Mouse (Mus musculus): Measurements from ENCODE around the gene Sec24c. TPM values are rescaled to one million over a fixed set of nuclear protein-coding genes. Genes with fewer than 3 reads are reported as not detected.
"Not testable (repeated sequence)": the region's sequence is repeated elsewhere in the genome, so short reads cannot be mapped to it uniquely, and the experiment has no call there.

Sec24c gene
- polyA plus RNA-seq, 1 experiment: 85.1 TPM

GRCm38 (mm10) chr14:20702741-20703381, 28.8 kb downstream of the Sec24c start, which contains the start of gene Chchd1:
TSS of gene Chchd1 (plus strand) at chr14:20703006.
- Histone ChIP-seq H3K4me3 (ENCODE audit: insufficient read depth, low read length) (peak within 1 kb of the TSS; percentile 77), H3K27ac (ENCODE audit: insufficient read depth, low read length) (peak within 1 kb of the TSS; percentile 92), H3K4me1 (ENCODE audit: control insufficient read depth, insufficient read depth, low read length) (peaks cover 6% of the 10 kb centered on the region)
- TF ChIP-seq POLR2A (IDR thresholded peaks at IDR 0.05; ENCODE audit: low read depth, low read length) (peak; percentile 74), CTCF (IDR thresholded peaks at IDR 0.05; ENCODE audit: borderline replicate concordance, insufficient read depth, low read length) (no peak)

DNA sequence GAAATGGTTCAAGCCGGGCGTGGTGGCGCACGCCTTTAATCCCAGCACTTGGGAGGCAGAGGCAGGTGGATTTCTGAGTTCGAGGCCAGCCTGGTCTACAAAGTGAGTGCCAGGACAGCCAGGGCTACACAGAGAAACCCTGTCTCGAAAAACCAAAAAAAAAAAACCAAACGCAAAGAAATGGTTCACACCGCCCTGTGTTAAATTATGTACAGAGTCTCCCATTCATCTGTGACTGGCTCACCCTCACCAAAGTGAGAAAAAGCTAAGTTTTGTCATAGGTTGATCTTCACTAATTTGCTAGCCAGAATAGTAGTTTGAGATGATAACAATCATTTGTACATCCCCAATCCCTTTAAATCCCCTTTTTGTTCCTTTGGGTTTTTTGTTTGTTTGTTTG, 29.4 kb downstream of the Sec24c start:
- not testable (repeated sequence) for H3K4me1 ChIP-seq (ENCODE audit: control insufficient read depth, insufficient read depth, low read length)

DNA sequence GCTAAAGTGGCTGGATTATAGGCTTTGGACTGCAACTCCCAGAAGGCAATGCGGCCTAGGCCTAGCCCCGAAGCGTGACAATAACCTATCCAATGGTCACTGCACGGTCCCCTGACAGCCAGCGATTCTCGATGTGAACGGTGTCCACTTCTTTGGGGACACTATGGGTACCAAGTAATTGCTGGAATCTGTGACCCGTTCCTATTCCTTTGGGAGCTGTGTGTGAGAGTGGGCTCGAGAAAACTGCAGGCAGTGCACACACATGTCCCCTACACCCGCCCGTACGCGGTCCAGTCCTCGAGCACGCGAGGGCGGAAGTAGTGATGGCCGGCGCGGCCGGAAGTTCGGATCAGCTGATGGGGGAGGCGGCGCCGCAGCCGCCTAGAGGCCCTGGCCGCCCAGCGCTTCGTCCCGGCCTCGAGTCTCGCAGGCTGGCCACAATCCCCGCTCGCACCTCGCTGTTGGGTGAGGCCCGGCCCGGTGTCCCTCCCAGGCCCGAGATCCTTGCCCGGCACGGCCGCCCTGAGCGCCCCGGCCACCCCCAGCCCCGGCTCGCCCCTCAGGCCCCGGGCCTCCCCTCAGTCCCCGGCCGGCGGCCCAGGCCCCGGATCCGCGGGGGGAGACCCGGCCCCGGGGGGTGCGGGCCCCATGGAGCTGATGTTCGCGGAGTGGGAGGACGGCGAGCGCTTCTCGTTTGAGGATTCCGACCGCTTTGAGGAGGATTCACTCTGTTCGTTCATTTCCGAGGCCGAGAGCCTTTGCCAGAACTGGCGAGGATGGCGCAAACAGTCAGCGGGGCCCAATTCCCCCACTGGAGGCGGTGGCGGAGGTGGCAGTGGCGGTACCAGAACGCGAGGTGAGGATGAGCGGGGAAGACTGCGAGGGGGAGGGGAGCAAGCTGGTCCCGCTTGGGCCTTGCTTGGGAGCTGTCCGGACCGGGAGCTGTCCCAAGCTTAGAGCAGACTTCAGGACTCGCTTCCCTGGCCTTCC, 33.4 kb downstream of the Sec24c start, which contains the start of gene Zswim8:
Gene Zswim8 (plus strand): TSS at position 352 of the 990 bp plus-strand sequence.
- H3K27ac ChIP-seq (ENCODE audit: insufficient read depth, low read length): peak within 1 kb of the TSS; percentile 67
- no peak for TF ChIP-seq CTCF (IDR thresholded peaks at IDR 0.05; ENCODE audit: borderline replicate concordance, insufficient read depth, low read length)
- TF ChIP-seq POLR2A (IDR thresholded peaks at IDR 0.05; ENCODE audit: low read depth, low read length): peak; percentile 65

More for the DNA sequence above, 29.4 kb downstream of the Sec24c start:
- peak overlapping the region; percentile 77 for H3K4me3 ChIP-seq (ENCODE audit: insufficient read depth, low read length)
- H3K27ac ChIP-seq (ENCODE audit: insufficient read depth, low read length): not testable (repeated sequence)

GRCm38 (mm10) chr14:20708239-20708638, 34.1 kb downstream of the Sec24c start:
- H3K4me3 ChIP-seq (ENCODE audit: insufficient read depth, low read length): peak overlapping the region; percentile 100
- TF ChIP-seq CTCF (IDR thresholded peaks at IDR 0.05; ENCODE audit: borderline replicate concordance, insufficient read depth, low read length) (no peak), POLR2A (IDR thresholded peaks at IDR 0.05; ENCODE audit: low read depth, low read length) (0 out of 2 replicates have a peak, but pooled peaks have one; percentile 14)
- peak overlapping the region; percentile 54 for H3K27ac ChIP-seq (ENCODE audit: insufficient read depth, low read length)
- no peaks in the 10 kb centered on the region for H3K4me1 ChIP-seq (ENCODE audit: control insufficient read depth, insufficient read depth, low read length)

More for the DNA sequence above, 33.4 kb downstream of the Sec24c start, which contains the start of gene Zswim8:
- Histone ChIP-seq H3K4me3 (ENCODE audit: insufficient read depth, low read length) (peak within 1 kb of the TSS; percentile 100), H3K4me1 (ENCODE audit: control insufficient read depth, insufficient read depth, low read length) (no peaks in the 10 kb centered on the region)

- no peak overlapping the region for H3K4me3 ChIP-seq (ENCODE audit: insufficient read depth, low read length)
- H3K27ac ChIP-seq (ENCODE audit: insufficient read depth, low read length): no peak overlapping the region
- no peaks in the 10 kb centered on the region for H3K4me1 ChIP-seq (ENCODE audit: control insufficient read depth, insufficient read depth, low read length)
- TF ChIP-seq CTCF (IDR thresholded peaks at IDR 0.05; ENCODE audit: borderline replicate concordance, insufficient read depth, low read length): no peak
Measured at GRCm38 (mm10) chr14:20713832-20714231, 39.7 kb downstream of the Sec24c start.

DNA sequence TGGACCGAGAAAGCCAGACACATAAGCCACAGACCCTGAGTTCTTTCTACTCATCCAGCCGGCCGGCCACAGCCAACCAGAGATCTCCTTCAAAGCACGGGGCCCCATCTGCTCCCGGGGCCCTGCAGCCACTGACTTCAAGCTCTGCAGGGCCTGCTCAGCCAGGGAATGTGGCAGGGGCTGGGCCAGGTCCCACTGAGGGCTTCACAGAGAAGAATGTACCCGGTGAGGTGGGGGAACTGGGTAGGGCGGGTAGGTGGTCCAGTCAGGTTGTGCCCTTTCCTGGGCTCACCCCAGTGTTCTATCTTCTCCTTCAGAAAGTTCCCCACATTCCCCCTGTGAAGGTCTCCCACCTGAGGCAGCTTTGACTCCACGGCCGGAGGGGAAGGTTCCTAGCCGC, 44.3 kb downstream of the Sec24c start:
- no peak overlapping the region for H3K4me3 ChIP-seq (ENCODE audit: insufficient read depth, low read length)
- no peaks in the 10 kb centered on the region for H3K4me1 ChIP-seq (ENCODE audit: control insufficient read depth, insufficient read depth, low read length)
- H3K27ac ChIP-seq (ENCODE audit: insufficient read depth, low read length): no peak overlapping the region
- TF ChIP-seq POLR2A (IDR thresholded peaks at IDR 0.05; ENCODE audit: low read depth, low read length) (no peak), CTCF (IDR thresholded peaks at IDR 0.05; ENCODE audit: borderline replicate concordance, insufficient read depth, low read length) (no peak)

DNA sequence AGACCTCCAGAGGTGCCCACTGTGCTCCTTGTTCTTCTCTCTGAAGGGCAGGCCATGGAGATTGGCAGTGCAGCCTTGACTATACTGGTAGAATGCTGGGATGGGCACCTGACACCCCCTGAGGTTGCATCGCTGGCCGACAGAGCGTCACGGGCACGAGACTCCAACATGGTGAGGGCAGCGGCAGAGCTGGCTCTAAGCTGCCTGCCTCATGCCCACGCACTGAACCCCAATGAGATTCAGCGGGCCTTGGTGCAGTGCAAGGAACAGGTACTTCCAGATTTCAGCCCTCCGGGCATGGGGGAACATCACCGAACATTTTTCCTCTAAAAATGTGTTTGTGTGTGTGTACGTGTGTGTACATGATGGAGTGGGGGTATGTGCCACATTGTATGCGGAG, 45.7 kb downstream of the Sec24c start:
- H3K27ac ChIP-seq (ENCODE audit: insufficient read depth, low read length): no peak overlapping the region
- no peak overlapping the region for H3K4me3 ChIP-seq (ENCODE audit: insufficient read depth, low read length)
- TF ChIP-seq CTCF (IDR thresholded peaks at IDR 0.05; ENCODE audit: borderline replicate concordance, insufficient read depth, low read length): no peak
- no peak for TF ChIP-seq POLR2A (IDR thresholded peaks at IDR 0.05; ENCODE audit: low read depth, low read length)
- no peaks in the 10 kb centered on the region for H3K4me1 ChIP-seq (ENCODE audit: control insufficient read depth, insufficient read depth, low read length)

DNA sequence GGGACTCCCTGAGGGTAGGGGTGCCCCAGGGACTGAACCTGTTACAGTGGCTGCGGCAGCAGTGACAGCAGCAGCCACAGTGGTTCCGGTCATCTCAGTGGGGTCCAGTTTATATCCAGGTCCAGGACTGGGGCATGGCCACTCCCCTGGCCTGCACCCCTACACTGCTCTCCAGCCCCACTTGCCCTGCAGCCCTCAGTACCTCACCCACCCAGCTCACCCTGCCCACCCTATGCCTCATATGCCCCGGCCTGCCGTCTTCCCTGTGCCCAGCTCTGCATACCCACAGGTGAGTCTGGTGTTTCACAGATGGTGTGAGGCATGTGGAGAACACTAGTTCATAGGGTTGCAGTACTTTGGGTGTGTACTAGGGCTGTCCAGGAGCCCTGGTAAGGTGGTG, 47.3 kb downstream of the Sec24c start:
- Histone ChIP-seq H3K4me3 (ENCODE audit: insufficient read depth, low read length) (no peak overlapping the region), H3K27ac (ENCODE audit: insufficient read depth, low read length) (no peak overlapping the region), H3K4me1 (ENCODE audit: control insufficient read depth, insufficient read depth, low read length) (no peaks in the 10 kb centered on the region)
- no peak for TF ChIP-seq CTCF (IDR thresholded peaks at IDR 0.05; ENCODE audit: borderline replicate concordance, insufficient read depth, low read length)
- no peak for TF ChIP-seq POLR2A (IDR thresholded peaks at IDR 0.05; ENCODE audit: low read depth, low read length)

- no peak overlapping the region for H3K4me3 ChIP-seq (ENCODE audit: insufficient read depth, low read length)
- no peak overlapping the region for H3K27ac ChIP-seq (ENCODE audit: insufficient read depth, low read length)
- H3K4me1 ChIP-seq (ENCODE audit: control insufficient read depth, insufficient read depth, low read length): no peaks in the 10 kb centered on the region
- no peak for TF ChIP-seq CTCF (IDR thresholded peaks at IDR 0.05; ENCODE audit: borderline replicate concordance, insufficient read depth, low read length)
- no peak for TF ChIP-seq POLR2A (IDR thresholded peaks at IDR 0.05; ENCODE audit: low read depth, low read length)
Measured at GRCm38 (mm10) chr14:20723006-20723405, 48.9 kb downstream of the Sec24c start.

DNA sequence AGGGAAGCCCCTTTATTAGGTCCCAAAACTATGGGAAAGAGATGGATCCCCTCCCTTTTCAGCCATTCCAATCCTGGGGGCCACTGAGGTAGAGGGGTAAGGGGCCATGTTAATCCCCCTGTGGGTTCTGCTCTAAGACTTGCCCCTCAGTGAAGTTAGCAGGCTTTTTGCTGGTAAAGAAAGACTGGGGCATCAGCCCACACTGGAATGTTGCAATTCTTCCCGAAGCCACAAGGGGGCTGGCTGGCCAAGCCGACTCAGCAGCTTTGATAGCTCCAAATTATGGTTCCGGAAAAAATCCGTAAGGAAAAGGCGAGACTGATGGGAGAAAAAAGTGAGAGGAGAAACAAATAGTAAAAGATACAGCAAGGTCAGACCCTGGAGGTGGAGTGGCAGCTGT, 49.9 kb downstream of the Sec24c start:
- peak; percentile 45; the same call in 1 of the 2 replicates for TF ChIP-seq CTCF (IDR thresholded peaks at IDR 0.05; ENCODE audit: borderline replicate concordance, insufficient read depth, low read length)
- no peak for TF ChIP-seq POLR2A (IDR thresholded peaks at IDR 0.05; ENCODE audit: low read depth, low read length)
- H3K27ac ChIP-seq (ENCODE audit: insufficient read depth, low read length): no peak overlapping the region
- no peaks in the 10 kb centered on the region for H3K4me1 ChIP-seq (ENCODE audit: control insufficient read depth, insufficient read depth, low read length)
- no peak overlapping the region for H3K4me3 ChIP-seq (ENCODE audit: insufficient read depth, low read length)
